Mouse (Mus musculus) urinary bladder, postnatal 10 days (tissue): Measurements from ENCODE around the gene Cnnm1.

ENCODE experiments used
- DNase-seq: peaks from one replicate; pipeline ENCODE4 v3.0.0; 2022; ENCODE audit warnings: low spot score

Cnnm1 gene

DNA sequence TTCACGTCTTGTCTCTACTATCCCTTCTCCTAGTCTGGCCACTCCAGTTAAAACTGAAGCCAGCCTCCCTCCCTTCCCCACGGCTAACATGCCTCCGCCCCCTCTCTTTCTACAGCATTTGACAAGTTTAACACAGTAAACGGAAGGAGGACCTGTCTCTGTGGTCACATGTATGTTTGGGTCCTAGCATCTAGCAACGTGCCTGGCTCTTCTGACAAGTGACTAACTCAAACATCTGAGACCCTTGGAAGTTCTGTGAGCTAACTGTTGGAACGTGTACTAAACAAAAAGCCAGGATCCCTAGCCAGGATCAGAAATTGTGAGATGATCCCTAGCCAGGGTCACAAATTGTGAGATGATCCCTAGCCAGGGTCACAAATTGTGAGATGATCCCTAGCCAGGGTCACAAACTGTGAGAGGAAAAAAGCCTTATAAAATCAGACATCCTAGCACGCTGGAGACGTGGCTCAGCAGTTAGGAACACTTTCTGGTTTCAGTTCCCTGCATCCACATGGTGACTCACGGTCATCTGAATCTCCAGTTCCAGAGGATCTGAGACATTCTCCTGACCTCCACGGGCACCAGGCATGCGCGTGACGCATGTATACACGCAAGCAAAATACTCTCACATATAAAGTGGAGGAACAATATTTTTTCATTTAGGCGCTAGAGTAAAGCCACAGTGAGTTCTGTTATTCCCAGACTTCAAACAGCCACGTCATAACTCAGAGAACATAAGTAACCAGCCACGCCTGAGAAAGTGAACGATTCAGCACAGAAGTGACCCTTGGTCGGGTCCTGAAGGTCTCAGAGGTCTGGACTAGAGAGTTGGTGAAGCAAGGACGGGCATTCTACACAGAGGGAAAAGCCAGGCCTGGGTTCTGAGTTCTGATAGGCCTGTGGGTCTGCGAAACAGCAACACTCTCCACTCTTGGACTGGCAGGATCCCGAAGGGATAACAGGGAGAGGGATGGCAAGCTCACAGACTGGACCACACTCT lies 71.7 kb downstream of the Cnnm1 start:
- no peak for DNase-seq

DNA sequence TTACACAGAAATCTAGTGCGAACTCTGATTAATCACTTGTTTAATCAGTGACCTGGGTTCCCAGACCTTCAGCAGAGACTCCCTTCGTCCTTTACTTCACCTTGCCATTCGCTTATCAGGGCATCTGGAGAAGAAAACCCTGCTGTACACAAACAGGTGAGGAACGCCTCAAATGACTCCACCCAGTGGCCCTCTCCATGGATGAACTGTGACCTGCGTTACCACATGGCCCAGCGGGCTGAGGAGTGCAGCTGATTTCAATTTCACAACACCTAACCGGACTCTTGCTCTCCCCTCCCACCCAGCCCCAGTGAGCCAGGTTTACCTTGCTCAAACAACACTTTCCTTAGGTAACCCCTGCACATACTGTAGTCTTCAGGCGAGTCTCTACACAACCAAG lies 73.6 kb downstream of the Cnnm1 start:
- DNase-seq: no peak

DNA sequence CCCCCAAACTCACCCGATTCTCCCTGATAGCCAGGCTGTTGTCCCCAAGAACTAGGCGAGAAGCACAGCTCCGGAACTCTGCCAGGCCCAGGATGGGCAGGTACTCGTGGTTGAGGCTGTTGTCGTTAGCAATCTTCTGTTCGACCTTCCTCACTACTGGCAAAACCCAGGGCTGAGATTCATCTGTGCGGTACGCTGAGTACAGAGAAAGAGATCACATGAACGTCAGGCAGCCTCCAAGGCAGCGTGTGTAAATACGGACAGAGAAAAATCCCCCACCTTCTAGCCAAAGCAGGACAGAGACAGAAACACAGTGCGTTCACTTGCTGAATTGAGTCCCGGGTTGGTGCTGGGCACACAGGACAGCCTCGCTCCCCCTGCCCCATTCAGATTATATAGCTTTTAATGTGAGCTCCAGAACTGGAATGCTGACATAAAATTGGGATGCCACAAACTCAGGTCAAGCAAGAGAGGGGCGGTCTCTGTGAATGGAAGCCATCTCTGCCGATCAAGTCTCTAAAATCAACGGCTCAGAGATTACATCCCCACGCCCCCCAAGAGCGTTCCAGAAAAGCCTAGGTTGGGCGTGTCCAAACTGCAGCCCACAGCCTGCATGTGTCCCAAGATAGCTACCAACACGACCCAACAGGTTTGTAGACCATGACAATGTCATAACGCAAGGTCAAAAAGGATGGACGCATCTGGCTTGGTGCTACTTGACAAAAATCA lies 75.6 kb downstream of the Cnnm1 start:
- DNase-seq: no peak

DNA sequence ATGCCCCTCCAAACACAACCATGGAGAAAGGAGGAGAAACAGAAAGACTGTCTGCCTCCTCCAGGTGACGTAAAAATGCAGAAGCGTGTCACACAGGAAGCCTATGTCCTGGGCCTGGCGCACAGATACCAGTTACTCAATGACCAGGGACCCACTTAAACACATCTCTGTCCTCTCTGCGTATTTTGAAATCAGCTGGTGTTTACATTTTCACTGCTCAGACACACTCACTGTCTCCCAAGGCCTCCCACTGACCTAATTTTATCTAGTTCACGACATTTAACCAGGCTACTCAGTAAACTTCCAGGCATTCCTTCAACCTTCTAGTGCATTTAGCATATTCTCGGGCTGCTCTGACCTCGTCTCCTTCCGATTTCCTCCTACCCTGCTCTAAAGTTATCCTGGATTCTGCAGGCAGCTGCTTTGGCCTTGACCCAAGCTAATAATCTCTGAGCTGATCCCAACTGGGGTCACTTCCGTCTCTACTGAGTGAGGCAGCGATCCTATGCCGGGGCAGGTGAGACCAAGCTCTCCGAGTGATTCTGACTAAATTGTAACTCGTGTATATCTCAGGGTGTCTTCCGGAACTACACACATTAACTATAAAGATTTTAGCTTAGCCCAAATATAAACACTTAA lies 76.3 kb downstream of the Cnnm1 start:
- no peak for DNase-seq

DNA sequence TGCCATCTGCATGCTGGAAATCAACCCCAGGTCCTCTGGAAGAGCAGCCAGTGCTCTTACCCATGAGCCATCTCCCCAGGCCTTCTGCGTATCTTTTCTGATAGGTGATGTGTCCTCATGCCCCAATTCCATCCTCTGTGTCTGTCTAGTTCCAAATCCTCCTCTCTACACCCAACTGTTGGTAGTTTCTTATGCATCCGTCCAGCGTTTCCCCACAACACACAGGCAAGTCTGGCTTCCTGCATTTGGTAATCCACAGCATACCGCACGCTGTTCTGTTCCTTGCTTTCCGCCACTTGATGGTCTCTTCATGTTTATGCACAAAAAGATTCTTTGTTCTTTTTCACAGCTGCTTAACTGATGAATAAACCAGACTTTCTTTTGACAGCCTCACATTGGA lies 77.1 kb downstream of the Cnnm1 start:
- no peak for DNase-seq

DNA sequence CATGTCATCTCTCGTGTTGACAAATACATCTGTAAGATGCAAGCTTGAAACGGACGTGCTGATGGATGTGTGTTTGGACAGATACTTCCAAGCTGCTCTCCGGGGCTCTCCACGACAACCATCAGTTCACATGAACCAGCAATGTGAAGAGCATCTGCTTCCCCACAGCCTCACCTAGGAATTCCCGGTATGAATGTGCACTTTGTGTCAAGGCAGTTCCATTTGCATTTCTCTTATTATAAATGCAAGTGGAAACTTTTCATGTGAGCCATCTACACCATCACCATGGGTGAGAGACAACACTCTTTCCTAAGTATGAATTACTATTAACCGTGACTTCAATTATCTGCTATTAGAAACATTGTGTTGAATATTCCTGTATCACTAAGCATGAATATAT lies 77.6 kb downstream of the Cnnm1 start:
- no peak for DNase-seq

DNA sequence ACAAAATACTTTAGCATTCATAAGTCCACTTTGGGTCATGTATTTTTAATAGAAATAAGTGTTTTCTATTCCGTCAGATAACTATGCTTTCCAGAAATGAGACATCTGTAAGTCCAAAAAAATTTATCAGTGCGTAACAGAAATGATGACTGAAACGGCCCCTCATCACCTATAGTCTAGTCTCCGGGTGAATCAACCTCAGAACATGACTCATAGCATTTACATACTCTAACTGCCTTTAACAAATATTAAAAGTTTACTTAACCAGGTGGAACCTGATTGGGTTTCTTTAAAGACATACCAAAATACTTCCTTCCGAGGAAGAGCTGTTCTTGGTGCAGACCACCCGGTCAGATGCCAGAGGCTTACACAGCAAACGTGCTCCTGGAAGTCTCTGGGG lies 78.0 kb downstream of the Cnnm1 start:
- DNase-seq: no peak

DNA sequence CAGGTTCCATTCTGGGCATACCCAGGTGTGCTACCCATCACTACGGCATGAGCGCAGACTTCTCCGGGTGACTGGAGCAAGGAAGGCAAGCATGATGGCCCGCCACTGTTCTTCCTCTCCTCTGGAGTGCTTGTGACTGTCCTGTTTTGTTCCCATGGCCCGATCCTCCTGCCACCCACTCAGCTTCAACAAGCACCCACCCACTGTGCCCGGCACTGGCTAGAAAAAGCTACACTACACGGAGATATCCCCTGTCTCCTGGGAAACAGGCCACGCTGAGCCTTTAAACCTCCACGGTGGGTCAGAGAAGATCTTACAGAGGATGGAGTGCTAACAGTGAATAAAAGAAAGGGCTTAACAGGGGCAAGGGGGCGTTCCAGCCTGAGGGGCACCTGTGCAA lies 79.0 kb downstream of the Cnnm1 start:
- no peak for DNase-seq

DNA sequence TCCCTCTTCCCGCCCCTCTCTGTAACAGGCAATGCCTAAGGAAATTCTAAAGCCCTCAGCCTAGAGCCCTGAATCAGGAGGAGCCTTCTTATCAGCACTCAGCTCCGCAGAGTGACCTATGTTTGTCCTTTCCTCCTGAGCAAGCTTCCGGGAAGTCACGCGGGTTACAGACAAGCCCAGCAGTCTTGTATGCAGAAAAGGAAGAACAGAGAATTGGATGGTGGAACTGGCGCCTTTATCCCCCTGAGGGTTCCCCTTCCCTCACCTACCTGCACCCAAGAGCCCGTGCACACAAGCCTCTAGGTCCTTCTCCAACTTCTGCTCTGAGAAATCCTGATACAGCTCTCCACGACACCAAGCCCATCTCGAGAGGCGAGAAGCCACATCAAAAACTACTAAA lies 80.2 kb downstream of the Cnnm1 start:
- DNase-seq: no peak

DNA sequence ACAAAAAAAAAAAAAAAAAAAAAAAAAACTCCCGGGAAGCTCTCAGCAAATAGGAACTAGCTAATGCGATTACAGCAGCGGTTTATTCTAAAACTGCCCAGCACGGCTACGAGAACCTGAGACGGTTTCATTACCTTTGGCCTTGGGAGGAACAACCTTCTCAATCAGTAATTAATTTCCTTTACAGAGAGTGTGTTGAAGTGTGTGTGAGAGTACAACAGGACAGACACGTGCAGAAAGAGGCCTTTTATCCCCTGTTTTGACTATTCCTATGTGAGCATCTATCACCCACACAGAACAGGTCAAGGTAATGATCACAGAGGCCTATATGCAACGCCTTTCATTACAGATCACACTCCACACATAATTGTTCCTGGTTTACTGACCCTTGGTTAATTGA lies 81.1 kb downstream of the Cnnm1 start:
- no peak for DNase-seq

DNA sequence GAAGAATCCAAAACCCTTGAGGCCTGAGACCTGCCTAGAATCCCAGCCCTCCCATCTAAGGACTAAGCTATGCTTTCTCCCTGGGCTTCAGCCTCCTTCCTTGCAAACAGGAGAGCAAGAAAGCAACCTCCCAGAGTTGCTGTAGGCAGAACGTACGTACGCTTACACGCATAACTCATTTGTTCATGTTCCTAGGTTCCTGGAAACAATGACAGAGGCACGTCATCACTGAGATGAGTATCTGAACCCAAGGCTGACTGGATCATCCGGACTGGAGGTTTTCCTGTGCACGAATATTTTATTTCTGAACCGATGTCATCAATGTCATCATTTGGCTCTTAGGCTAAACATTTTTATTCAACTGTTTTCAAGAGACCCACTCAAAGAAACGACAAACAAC lies 81.8 kb downstream of the Cnnm1 start:
- no peak for DNase-seq

DNA sequence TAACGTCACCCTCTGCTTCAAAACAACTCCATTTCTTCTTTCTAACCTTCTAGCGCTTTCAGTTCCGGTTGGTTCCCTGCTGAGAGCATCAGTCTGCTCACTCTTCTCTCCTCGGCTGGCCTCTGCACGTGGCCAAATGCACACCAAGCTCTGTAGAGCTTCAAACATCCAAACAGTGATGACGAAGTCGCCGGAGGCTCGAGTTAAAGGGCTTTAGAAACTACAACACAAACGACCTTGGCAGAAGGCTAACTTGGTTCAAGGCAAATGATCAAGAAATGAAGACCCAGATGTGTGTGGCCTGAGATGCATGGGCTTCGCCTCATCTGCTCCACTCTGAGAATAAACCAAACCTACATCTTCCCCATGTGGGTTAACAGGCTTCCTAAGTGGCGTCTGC lies 83.3 kb downstream of the Cnnm1 start:
- DNase-seq: no peak

DNA sequence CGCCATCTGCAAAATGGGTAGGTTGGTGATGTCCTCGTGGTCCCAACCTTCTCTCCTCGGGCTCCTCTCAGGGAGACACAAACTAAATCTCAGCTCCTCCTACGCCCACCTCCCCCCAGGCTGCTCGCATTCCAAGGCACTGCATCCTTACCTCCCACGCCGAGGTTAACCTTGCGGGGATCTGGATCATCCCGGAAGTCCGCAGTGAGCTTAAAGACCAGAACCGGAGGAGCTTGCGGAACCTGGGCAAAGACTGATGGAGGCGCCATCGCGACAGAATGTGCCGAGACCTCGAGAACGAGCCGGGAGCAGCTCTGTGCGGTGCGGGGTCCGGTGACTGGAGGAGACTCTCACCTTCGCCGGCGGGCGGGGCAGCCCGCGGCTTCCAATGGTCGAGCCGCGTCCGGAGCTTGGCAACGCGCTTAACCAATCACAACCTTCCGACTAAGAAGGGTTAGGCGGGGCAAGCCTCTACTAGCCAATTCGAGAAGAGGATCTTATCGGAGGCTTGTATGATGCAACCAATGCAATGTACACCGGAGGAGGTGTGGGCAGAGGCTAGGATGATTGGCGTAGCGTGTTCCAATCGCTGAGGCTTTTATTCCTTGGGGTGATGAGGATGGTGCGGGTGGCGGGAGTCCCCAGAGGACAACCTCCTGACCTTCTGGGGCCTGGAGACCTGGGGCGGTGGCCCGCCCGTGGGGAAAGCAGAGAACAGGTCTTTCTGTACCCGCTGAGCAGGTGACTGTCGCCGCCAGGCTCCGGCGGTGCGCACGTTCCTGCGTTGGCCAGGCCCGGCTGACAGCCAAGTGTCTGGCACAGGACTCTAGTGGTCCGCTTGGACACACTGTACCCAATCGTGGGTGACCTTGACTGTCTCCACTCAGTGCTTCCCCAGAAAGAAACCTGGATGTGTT lies 84.2 kb downstream of the Cnnm1 start, which contains the start of gene Got1:
Gene Got1, minus strand, starts transcription at position 419 of the 917 bp plus-strand sequence.
- DNase-seq: peak; percentile 70

DNA sequence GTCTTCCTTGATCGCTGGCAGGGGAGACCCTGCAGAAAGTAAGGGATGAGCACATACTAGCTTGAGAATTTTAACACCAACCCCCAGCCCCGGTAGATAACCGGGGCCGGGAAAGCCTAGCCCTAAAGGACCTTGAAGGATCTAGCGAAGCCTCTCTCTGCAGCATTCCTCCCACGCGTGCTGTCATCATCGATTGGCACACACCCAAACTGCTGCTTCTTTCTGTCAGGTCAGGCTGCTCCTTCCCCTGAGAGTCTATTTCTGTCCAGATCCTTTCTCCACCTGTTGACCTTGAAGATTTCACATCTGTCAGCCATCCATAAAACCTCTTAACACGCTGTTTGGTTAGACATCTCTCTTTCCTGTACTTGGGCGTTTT lies 84.9 kb downstream of the Cnnm1 start:
- DNase-seq: no peak

DNA sequence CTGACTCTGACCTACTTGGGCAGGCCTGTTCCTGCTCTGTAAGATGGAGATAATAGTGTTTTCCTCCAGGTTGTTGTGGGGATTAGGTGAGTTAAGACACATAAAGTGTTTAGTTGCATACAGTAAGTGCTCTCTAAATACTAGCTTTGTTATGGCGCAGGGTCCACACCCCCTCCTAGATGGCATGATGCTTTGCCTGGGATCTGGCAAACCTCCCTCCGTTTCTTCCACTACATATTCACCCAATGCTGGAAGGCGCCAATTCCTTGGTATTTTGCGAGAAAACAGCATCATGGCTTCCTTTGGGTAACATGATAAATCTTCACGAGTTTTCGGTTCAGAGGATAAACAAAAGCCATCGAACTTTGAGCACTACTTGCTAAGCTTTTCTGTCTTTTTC lies 85.3 kb downstream of the Cnnm1 start:
- DNase-seq: no peak

DNA sequence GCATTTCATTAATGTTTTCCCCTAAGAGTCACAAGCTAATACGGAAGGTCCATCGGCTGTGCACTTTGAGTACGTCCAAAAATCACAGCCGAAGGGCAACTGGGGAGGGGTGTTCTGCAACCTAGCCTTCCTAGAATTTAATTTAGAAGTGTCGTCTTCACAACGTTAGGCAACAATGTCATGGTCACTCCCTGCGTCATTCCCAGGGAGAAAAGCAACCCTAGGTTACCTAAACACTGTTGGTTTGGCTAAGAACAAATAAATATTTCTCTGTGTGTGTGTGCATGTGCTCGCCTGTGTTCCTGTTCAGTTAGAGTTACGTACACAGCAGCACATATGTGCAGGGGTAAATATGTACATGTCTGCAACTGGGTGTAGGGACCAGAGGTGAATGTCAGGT lies 85.8 kb downstream of the Cnnm1 start:
- no peak for DNase-seq

DNA sequence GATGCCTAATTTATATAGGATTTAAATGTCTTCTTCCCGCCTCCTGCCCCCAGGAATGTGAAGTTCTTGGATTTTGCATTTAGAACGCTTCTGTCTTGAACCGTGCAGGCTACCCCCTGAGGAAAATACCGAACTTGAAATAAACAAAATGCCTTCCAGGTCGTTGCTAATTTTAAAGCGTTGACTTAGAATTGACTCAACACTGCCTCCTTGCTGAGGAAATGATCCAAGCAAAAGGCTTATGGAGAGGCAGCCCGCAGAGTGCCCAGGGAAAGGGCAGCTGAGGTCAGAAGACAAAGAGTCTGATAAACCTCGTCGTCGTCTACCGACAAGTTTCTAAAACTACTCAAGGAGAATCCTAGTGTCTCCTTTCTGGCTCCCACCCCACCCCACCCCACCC lies 86.9 kb downstream of the Cnnm1 start:
- DNase-seq: no peak

DNA sequence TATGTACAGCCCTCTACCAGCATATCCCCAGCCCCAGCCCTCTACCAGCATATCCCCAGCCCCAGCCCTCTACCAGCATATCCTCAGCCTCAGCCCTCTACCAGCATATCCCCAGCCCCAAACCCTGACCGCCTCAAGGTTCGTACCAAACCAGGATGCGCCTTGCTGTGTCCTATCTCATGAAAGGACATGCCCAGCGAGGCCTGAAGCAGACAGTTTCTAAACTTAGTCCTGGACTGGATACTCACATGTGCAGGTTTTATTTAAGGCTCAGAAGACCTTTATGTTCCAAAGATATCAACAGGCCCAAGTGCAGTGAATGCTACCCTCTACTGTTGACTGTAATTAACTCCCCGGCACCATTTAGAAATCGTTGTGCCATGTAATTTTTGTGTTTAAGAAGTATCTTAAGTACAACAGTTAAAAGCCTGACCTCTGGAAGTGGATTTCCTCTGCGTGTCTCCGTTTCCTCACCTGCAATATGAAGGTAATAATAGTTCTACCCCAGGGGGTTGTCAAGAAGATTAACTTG lies 87.9 kb downstream of the Cnnm1 start:
- no peak for DNase-seq

DNA sequence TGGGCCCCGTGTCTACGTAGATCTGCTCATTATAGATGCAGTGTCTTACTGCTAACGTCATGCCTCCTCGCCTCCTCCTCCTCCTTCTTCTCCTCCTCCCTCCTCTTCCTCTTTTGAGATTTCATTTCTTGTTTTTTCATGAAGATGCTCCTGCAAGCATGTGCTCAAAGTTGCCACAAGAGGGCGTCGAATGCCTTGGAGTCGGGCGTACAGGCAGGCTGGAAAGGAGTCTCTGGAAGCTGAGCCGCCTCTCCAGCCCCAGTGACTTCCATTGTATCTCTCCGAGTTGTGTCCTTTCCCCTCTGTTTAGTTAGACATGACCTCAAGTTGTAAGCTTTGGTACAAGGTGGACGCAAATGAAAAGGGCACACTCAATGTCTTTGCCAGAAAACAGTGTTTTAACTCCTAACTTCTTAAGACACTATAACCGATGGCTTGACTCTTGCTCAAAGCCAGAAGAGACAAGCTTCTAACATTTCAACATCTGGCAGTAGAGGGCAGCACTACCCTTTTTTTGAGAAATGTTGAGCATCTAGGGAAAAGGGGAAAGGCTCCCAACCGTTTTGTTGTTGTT lies 90.0 kb downstream of the Cnnm1 start:
- DNase-seq: no peak

DNA sequence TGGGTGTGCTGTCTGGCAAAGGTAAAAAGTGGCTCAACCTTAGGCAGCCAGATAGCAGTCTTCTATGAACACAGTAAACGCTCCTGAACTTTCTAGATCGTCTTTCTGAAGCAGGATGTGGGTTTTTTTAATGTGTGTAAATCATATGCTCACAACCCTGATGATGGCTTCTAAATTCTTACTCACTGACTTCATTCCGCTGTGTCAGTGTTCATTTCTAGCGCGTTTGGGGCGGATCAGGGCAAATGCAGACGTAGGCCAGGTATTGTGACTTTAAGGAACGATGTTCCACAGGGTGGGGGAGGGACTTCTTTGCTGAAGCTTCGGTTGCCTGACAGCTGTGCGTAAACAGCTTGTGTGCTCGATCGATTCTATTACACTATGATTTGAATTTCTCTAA lies 90.7 kb downstream of the Cnnm1 start:
- no peak for DNase-seq

DNA sequence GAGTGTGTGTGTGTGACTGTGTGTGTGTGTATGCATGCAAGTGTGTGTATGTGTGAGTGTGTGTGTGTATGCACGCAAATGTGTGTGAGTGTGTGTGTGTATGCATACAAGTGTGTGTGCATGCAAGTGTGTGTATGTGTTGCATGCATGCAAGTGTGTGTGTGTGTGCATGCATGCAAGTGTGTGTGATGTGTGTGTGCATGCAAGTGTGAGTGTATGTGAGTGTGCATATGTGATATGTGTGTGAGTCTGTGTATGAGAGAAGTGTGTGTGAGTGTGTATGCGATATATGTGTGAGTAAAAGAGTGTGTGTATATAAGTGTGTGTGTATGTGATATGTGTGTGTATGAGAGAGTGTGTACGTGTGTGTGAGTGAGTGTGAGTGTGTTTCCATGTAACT lies 95.1 kb downstream of the Cnnm1 start:
- DNase-seq: no peak
